In genomic region chr8:128025251-128025856, GRCm38 (mm10) we compare ENCODE assay signal across 8 mouse cellular contexts.
DNase-seq lines count a peak whose midpoint lies in the region; ATAC-seq and TF ChIP-seq lines count a peak whose summit lies in the region.

No protein-coding gene starts in this region.

- no peak overlapping the region for H3K4me3 ChIP-seq in hindbrain, embryonic 10.5 days
- H3K4me3 ChIP-seq in layer of hippocampus, adult 2 months = no peak overlapping the region

- peaks cover 4% of the 10 kb centered on the region; the same call in 1 of the 2 replicates for H3K27me3 ChIP-seq in hindbrain, embryonic 10.5 days (ENCODE audit: insufficient read depth, poor library complexity, severe bottlenecking)

- H3K27ac ChIP-seq in hindbrain, embryonic 10.5 days = peak overlapping the region; percentile 88
- peak overlapping the region; percentile 79 for H3K27ac ChIP-seq in layer of hippocampus, adult 2 months

- DNase-seq in adrenal gland, adult 8-10 months = peak; percentile 40
- peak; percentile 7 for DNase-seq in cerebellum, adult 8-10 months
- DNase-seq in forelimb bud, embryonic 11.5 days (ENCODE audit: low read depth, low spot score) = peak; percentile 32
- DNase-seq in hindbrain, embryonic 10.5 days (ENCODE audit: low spot score) = peak; percentile 52
- DNase-seq in layer of hippocampus, adult 2 months (ENCODE audit: low spot score in 2 of 2) = peak; percentile 19 to 41
- peak; percentile 65 for DNase-seq in lung, postnatal 25 days (ENCODE audit: low spot score)
- peak; percentile 64 for DNase-seq in testis, postnatal 14 days (ENCODE audit: low spot score)

- WGBS in hindbrain, embryonic 10.5 days = 54% methylated on average over 7 of the region's 7 CpGs

- peaks cover 24% of the 10 kb centered on the region for H3K4me1 ChIP-seq in hindbrain, embryonic 10.5 days (replicated peaks)

- H3K36me3 ChIP-seq in hindbrain, embryonic 10.5 days = no peaks in the 10 kb centered on the region

- no peak for TF ChIP-seq CTCF in layer of hippocampus, adult 2 months (conservative IDR thresholded peaks at IDR 0.05)

- H3K9me3 ChIP-seq in hindbrain, embryonic 10.5 days = no peaks in the 10 kb centered on the region

- ATAC-seq in megakaryocyte progenitor cell, adult 5-6 weeks (replicated peaks; ENCODE audit: poor library complexity) = no peak

Comparison
In these comparisons a context has a peak if more than half of its experiments do, and no peak if none do; other contexts are left out.
1. DNase-seq: peak in every context shown above with its lines; median percentile 65 in lung, postnatal 25 days; 64 in testis, postnatal 14 days; 52 in hindbrain, embryonic 10.5 days; 40 in adrenal gland, adult 8-10 months; 32 in forelimb bud, embryonic 11.5 days; 30 in layer of hippocampus, adult 2 months; 7 in cerebellum, adult 8-10 months.